Mouse (Mus musculus): ENCODE results near the gene Map1s. TPM values are rescaled to one million over a fixed set of nuclear protein-coding genes. Genes with fewer than 3 reads are reported as not detected.
"Not testable (repeated sequence)": the region's sequence is repeated elsewhere in the genome, so short reads cannot be mapped to it uniquely, and the experiment has no call there.

The Map1s gene
- total RNA-seq, 2 experiments from 2014 or later: 10.6 to 11.2 TPM

- no peak for TF ChIP-seq CTCF (IDR thresholded peaks at IDR 0.05)
- intact Hi-C loops (cut with DNase I): no loop called here
- DNase-seq: no peak
- H3K4me3 ChIP-seq: no peak overlapping the region
- no peak overlapping the region for H3K27ac ChIP-seq
Measured at GRCm38 (mm10) chr8:70884683-70885082, 21.0 kb upstream of the Map1s start.

GRCm38 (mm10) chr8:70885612-70886011 is 20.1 kb upstream of the Map1s start:
- TF ChIP-seq CTCF (IDR thresholded peaks at IDR 0.05): no peak
- DNase-seq: no peak
- Histone ChIP-seq H3K27ac (no peak overlapping the region), H3K4me3 (no peak overlapping the region)
- intact Hi-C loops (cut with DNase I): no loop called here

DNA sequence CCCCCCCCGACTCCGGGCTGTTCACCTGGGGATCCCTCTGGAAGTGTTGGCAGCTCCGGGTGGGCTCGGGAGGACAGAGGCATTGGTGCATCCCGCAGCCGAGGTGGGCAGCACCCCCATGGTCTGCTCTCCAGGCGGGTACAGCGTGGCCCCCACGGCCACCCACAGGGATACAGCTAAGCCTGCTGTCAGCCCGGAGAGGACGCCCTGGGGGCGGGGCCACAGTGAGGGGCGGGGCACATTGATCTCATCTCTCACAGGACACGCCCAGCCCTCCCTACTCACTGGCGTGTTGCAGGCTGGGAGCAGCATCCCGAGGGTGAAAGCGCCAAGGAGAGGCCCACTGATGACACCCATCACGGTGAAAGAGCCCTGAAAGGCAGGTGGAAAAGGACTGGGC is 18.1 kb upstream of the Map1s start:
- Histone ChIP-seq H3K4me3 (no peak overlapping the region), H3K27ac (no peak overlapping the region)
- no peak for DNase-seq
- intact Hi-C loops (cut with DNase I): no loop called here
- no peak for TF ChIP-seq CTCF (IDR thresholded peaks at IDR 0.05)

DNA sequence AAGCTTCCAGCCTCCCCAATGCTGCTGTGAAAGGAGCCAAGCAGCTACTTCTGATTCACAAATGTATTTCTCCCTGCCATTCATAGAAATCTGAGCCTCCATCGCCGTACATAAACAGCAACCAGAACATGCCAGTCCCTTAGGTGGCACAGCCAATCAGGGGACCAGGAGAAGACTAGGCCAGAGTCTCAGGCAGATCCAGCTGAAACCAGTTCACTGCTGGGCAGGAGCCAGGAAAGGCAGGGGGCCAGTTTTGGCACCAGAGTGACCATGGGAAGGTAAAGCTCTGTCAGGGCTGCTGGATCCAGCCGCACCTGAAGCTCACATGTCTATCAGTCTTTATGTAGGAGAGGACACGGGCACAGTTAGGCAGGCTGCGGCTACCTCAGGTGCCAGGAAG is 15.1 kb upstream of the Map1s start:
- Histone ChIP-seq H3K27ac (no peak overlapping the region), H3K4me3 (no peak overlapping the region)
- DNase-seq: no peak
- no peak for TF ChIP-seq CTCF (IDR thresholded peaks at IDR 0.05)
- intact Hi-C loops (cut with DNase I): no loop called here

GRCm38 (mm10) chr8:70891356-70891755 is 14.4 kb upstream of the Map1s start:
- H3K27ac ChIP-seq: no peak overlapping the region
- H3K4me3 ChIP-seq: no peak overlapping the region
- no peak for TF ChIP-seq CTCF (IDR thresholded peaks at IDR 0.05)
- no peak for DNase-seq
- intact Hi-C loops (cut with DNase I): no loop called here

- intact Hi-C loops (cut with DNase I): loop anchor here (2.0 kb wide), 1 partner anchor 17 kb away; no protein-coding TSS in a partner anchor
Measured at GRCm38 (mm10) chr8:70892022-70892895, 13.5 kb upstream of the Map1s start, which contains the start of gene Slc5a5. Gene Slc5a5 (minus strand): TSS chr8:70892757.

DNA sequence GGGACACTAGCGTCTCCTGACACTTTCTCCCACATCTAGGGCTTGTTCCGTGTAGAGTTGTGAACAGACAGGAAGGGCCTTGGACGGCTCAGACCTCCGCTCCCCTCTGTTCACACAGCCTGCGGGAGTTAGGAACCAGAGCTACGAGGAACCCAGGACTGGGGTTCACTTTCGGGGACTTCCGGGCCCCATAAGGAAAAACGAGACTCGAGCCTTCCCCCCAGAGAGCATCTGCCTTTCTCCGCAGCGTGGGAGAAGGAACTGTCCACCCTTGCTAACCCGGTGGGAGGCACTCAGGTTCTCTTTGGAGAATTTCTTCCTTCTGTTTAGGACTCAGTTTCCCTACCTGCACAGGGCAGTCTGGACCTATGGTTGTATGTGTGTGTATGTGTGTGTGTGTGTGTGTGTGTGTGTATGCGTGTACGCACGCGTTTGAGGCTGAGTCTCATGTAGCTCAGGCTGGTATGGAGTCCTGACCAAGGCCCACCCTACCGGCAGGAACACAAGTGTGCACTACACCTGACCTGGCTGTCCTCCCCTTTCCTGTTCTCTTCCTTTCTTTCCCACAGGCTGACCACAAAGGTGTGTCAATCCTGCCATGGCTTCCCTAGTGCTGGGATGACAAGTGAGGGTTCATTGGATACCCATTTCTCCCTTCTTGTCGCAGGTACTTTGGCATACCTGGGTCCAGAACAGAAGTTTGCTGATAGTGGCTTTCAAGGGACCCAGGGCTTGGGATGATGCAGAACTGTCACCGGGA is 12.7 kb upstream of the Map1s start:
- Histone ChIP-seq H3K4me3 (peak overlapping the region; percentile 26), H3K27ac (no peak overlapping the region)
- intact Hi-C loops (cut with DNase I): loop anchor here (2.0 kb wide), 1 partner anchor 18 kb away; no protein-coding TSS in a partner anchor
- DNase-seq: no peak
- TF ChIP-seq CTCF (IDR thresholded peaks at IDR 0.05): no peak

More at GRCm38 (mm10) chr8:70892022-70892895, 13.5 kb upstream of the Map1s start, which contains the start of gene Slc5a5:
- H3K27ac ChIP-seq: no peak within 1 kb of the TSS
- peak; percentile 33 for DNase-seq
- no peak for TF ChIP-seq CTCF (IDR thresholded peaks at IDR 0.05)
- peak within 1 kb of the TSS; percentile 26 for H3K4me3 ChIP-seq

- no peak overlapping the region for H3K4me3 ChIP-seq
- peak; percentile 78 for DNase-seq
- intact Hi-C loops (cut with DNase I): loop anchor here (2.0 kb wide), 1 partner anchor 19 kb away; no protein-coding TSS in a partner anchor
Measured at GRCm38 (mm10) chr8:70893656-70894384, 11.9 kb upstream of the Map1s start.

GRCm38 (mm10) chr8:70894385-70894720 is 11.4 kb upstream of the Map1s start:
- DNase-seq: no peak
- Histone ChIP-seq H3K27ac (no peak overlapping the region), H3K4me3 (no peak overlapping the region)
- TF ChIP-seq CTCF (IDR thresholded peaks at IDR 0.05): no peak
- intact Hi-C loops (cut with DNase I): no loop called here

More at GRCm38 (mm10) chr8:70893656-70894384, 11.9 kb upstream of the Map1s start:
- peak; percentile 79 for TF ChIP-seq CTCF (IDR thresholded peaks at IDR 0.05)
- H3K27ac ChIP-seq: no peak overlapping the region

GRCm38 (mm10) chr8:70894771-70895545 is 10.8 kb upstream of the Map1s start:
- H3K4me3 ChIP-seq: no peak overlapping the region
- intact Hi-C loops (cut with DNase I): no loop called here
- no peak for DNase-seq
- no peak for TF ChIP-seq CTCF (IDR thresholded peaks at IDR 0.05)
- H3K27ac ChIP-seq: no peak overlapping the region

GRCm38 (mm10) chr8:70895571-70896259 is 10.0 kb upstream of the Map1s start:
- intact Hi-C loops (cut with DNase I); DNase-seq; H3K27ac ChIP-seq: not testable (repeated sequence)
- H3K4me3 ChIP-seq: peak overlapping the region; percentile 90
